7 mouse cellular contexts compared by ENCODE assay signal in genomic region chr13:113409941-113410340, GRCm38 (mm10).
A peak's percentile ranks its signal among the peaks of the same experiment; 100 is the strongest.
DNase-seq lines count a peak whose midpoint lies in the region; ATAC-seq lines count a peak whose summit lies in the region.

No protein-coding gene starts in this region.

- peak; percentile 53 for DNase-seq in cerebellum, adult 11 months
- peak; percentile 88 to 93 for DNase-seq in cerebellum, postnatal 10 days
- DNase-seq in frontal cortex, postnatal 14 days (ENCODE audit: low spot score in 2 of 2) = peak; percentile 63 to 64
- DNase-seq in left cerebral cortex, adult 11 months (ENCODE audit: low spot score) = peak; percentile 44
- DNase-seq in retina, embryonic 14.5 days (ENCODE audit: low spot score) = peak; percentile 61
- no peak for DNase-seq in spleen, adult 18-20 months

- no peak for ATAC-seq in erythroid progenitor cell, adult 5-6 weeks (replicated peaks; ENCODE audit: low FRiP score, poor library complexity, severe bottlenecking)

Comparison
In these comparisons a context has a peak if more than half of its experiments do, and no peak if none do; other contexts are left out.
1. DNase-seq: peak in cerebellum, adult 11 months (single experiment), cerebellum, postnatal 10 days (2 of 2), frontal cortex, postnatal 14 days (2 of 2), left cerebral cortex, adult 11 months (single experiment) and retina, embryonic 14.5 days (single experiment); none in spleen, adult 18-20 months (0 of 2).